Mouse (Mus musculus): Measurements from ENCODE around the gene Gm47985. TPM values are rescaled to one million over a fixed set of nuclear protein-coding genes. Genes with fewer than 3 reads are reported as not detected.

Gene Gm47985
- polyA plus RNA-seq (2017; shearing (Covaris generic)), result not detected

DNA sequence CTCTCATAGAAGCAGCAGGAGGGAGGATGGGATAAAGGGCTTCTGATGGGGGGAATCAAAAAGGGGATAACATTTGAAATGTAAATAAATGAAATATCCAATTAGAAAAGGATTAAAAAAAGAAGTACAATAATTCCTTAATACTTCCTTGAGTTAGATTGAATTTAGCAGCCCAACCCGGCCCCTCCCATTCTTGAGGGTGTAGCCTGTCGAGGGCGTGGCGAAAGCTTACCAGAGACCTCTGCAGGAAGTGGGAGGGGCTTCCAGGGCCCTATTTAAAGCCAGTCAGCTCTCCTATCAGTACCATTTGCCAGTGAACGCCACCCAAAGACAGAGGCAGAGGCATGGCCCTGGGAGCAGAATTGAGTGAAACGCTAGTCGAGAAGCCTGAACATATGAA, at the start of gene Gm47985:
Gene Gm47985, plus strand, starts transcription at position 272 of the 400 bp plus-strand sequence.

DNA sequence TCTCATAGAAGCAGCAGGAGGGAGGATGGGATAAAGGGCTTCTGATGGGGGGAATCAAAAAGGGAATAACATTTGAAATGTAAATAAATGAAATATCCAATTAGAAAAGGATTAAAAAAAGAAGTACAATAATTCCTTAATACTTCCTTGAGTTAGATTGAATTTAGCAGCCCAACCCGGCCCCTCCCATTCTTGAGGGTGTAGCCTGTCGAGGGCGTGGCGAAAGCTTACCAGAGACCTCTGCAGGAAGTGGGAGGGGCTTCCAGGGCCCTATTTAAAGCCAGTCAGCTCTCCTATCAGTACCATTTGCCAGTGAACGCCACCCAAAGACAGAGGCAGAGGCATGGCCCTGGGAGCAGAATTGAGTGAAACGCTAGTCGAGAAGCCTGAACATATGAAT, 9.7 kb downstream of the Gm47985 start, which contains the start of gene Gm8947:
Gene Gm8947, plus strand, starts transcription at position 302 of the 400 bp plus-strand sequence.

DNA sequence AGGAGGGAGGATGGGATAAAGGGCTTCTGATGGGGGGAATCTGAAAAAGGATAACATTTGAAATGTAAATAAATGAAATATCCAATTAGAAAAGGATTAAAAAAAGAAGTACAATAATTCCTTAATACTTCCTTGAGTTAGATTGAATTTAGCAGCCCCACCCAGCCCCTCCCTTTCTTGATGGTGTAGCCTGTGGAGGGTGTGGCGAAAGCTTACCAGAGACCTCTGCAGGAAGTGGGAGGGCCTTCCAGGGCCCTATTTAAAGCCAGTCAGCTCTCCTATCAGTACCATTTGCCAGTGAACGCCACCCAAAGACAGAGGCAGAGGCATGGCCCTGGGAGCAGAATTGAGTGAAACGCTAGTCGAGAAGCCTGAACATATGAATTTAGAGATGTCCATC, 15.8 kb downstream of the Gm47985 start, which contains the start of gene Gm47995:
Gene Gm47995, plus strand, starts transcription at position 329 of the 400 bp plus-strand sequence.

GRCm38 (mm10) chr1:151203818-151204217, 21.5 kb downstream of the Gm47985 start, which contains the start of gene 3110040M04Rik:
TSS of gene 3110040M04Rik (plus strand) at chr1:151204121.

GRCm38 (mm10) chr1:151209824-151210355, 27.6 kb downstream of the Gm47985 start, which contains the start of gene Gm47996:
TSS of gene Gm47996 (plus strand) at chr1:151210131.

Other genes starting within 250 kb of the Gm47985 start
- gene Hmcn1, start 189.1 kb upstream of the Gm47985 start, polyA plus RNA-seq (2017; shearing (Covaris generic)), result 0.27 TPM
- gene Gm8947, start 9.8 kb downstream of the Gm47985 start, polyA plus RNA-seq (2017; shearing (Covaris generic)), result 0.16 TPM
- gene Gm47995, start 15.9 kb downstream of the Gm47985 start, polyA plus RNA-seq (2017; shearing (Covaris generic)), result not detected
- not detected for gene 3110040M04Rik, start 21.6 kb downstream of the Gm47985 start, polyA plus RNA-seq (2017; shearing (Covaris generic))
- not detected for gene Gm47996, start 27.6 kb downstream of the Gm47985 start, polyA plus RNA-seq (2017; shearing (Covaris generic))
- gene Ivns1abp, start 161.9 kb downstream of the Gm47985 start, polyA plus RNA-seq (2017; shearing (Covaris generic)), result 144 TPM
- 40.8 TPM for gene Swt1, start 245.9 kb downstream of the Gm47985 start, polyA plus RNA-seq (2017; shearing (Covaris generic))
- 67.4 TPM for gene Trmt1l, start 246.0 kb downstream of the Gm47985 start, polyA plus RNA-seq (2017; shearing (Covaris generic))